Mouse (Mus musculus) thymus, adult 2 months (tissue): Measurements from ENCODE around the gene Cetn3.

Source experiments
- CTCF ChIP-seq: fragments of 200-500 bp; IDR thresholded peaks from 2 replicates; pipeline ENCODE4 v1.5.1; 2012; ENCODE audit warnings: mild to moderate bottlenecking, control low read depth, low read length, moderate library complexity, borderline replicate concordance; ENCODE audit not compliant: control insufficient read depth, poor library complexity, insufficient read depth; ENCODE audit errors: extremely low read depth
- POLR2A ChIP-seq: fragments of 200-500 bp; IDR thresholded peaks from 2 replicates; pipeline ENCODE4 v1.6.1; 2012; ENCODE audit warnings: mild to moderate bottlenecking, low read length, control low read depth, moderate library complexity; ENCODE audit not compliant: control insufficient read depth, poor library complexity, insufficient read depth; ENCODE audit errors: extremely low read depth

DNA sequence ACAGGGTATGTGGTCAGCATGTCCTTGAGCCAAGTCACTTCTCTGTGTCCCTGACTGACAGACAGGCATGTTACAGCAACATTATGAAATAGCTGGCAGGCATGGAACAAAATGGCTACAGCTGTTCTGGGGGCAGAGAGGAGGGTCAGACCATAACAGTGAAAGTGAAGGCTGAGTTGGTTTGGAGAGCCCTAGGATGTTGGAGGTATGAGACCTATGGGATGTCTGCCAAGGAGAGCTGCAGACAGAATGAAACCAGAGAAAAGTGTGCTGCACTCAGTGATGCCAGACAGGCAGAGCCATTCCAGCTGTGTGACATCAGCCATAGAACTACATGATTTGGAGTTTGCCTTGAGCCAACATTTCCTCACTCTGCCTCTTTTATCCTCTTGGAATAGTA, 28.0 kb upstream of the Cetn3 start:
- TF ChIP-seq POLR2A (no peak), CTCF (no peak)
